Mouse (Mus musculus) neural tube, embryonic 15.5 days (tissue): ENCODE results near the gene Pcp2. TPM values are rescaled to one million over a fixed set of nuclear protein-coding genes. Genes with fewer than 3 reads are reported as not detected.

Experiments
- ATAC-seq: fragments of 200-750 bp; cut with Nextera tagmentation; 2 replicates; pipeline ENCODE4 v1.8.0; 2017; ENCODE audit warnings: mild to moderate bottlenecking, moderate TSS enrichment, moderate library complexity; ENCODE audit not compliant: low FRiP score
- H3K27ac ChIP-seq: fragments of 300-500 bp; sonication (generic); replicated peaks from 2 replicates; pipeline ENCODE4 v1.5.1; 2015; ENCODE audit warnings: mild to moderate bottlenecking, inconsistent platforms
- H3K27me3 ChIP-seq: fragments of 300-500 bp; sonication (generic); replicated peaks from 2 replicates; pipeline ENCODE4 v1.6.1; 2015; ENCODE audit warnings: inconsistent platforms
- H3K36me3 ChIP-seq: fragments of 300-500 bp; sonication (generic); 2 replicates; pipeline ENCODE4 v1.6.1; 2015; ENCODE audit warnings: inconsistent platforms
- H3K4me1 ChIP-seq: fragments of 300-500 bp; sonication (generic); 2 replicates; pipeline ENCODE4 v1.6.1; 2015; ENCODE audit warnings: inconsistent platforms
- H3K4me2 ChIP-seq: fragments of 300-500 bp; sonication (generic); 2 replicates; pipeline ENCODE4 v1.6.1; 2015; ENCODE audit warnings: inconsistent platforms, mild to moderate bottlenecking, moderate library complexity
- H3K4me3 ChIP-seq: fragments of 300-500 bp; sonication (generic); replicated peaks from 2 replicates; pipeline ENCODE4 v1.5.1; 2015; ENCODE audit warnings: mild to moderate bottlenecking, inconsistent platforms
- H3K9ac ChIP-seq: fragments of 300-500 bp; sonication (generic); replicated peaks from 2 replicates; pipeline ENCODE4 v1.6.1; 2015; ENCODE audit warnings: mild to moderate bottlenecking, inconsistent platforms
- H3K9me3 ChIP-seq: fragments of 300-500 bp; sonication (generic); replicated peaks from 2 replicates; pipeline ENCODE4 v1.6.1; 2016; ENCODE audit warnings: inconsistent platforms
- WGBS: fragments of 180-500 bp; shearing (Covaris S2); methylation state at CpG from one replicate; pipeline ENCODE4 v1.1.7; 2015; ENCODE audit warnings: mixed read lengths; 5-methylcytosine and 5-hydroxymethylcytosine counted together
- polyA plus RNA-seq: library from polyadenylated mRNA; unstranded; fragments of >200 nt; fragmentation: Nextera tagmentation; extraction: Ambion mirVana; gene quantifications from 2 replicates; pipeline ENCODE4 v1.2.1, GENCODE M21; 2015

Pcp2 gene
- polyA plus RNA-seq, 1 experiment from 2014 or later, result 0.82 TPM

DNA sequence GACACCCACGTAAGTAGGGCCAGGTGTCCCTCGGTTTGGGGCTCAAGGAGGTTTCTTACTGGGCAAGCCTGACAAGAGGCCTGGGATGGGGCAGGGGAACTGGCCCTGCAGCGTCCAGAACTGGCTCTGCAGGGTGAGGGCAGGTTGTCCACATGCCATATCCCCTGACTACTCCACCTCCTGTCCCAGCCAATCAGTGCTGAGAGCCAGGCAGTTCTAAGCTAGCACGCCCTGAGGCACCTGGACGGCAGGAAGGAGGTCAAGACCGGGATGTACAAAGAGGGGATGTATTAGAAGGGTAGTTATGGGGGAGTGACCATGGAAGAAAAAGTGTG lies 15.6 kb downstream of the Pcp2 start:
- Histone ChIP-seq H3K4me2 (no peak overlapping the region), H3K4me1 (no peaks in the 10 kb centered on the region; the same call in 1 of the 2 replicates), H3K4me3 (no peak overlapping the region), H3K9me3 (no peaks in the 10 kb centered on the region), H3K9ac (no peak overlapping the region), H3K27me3 (no peaks in the 10 kb centered on the region), H3K36me3 (peaks cover 93% of the 10 kb centered on the region), H3K27ac (no peak overlapping the region)
- ATAC-seq, result no peak
- WGBS, result 93% methylated on average over 6 of the region's 6 CpGs

DNA sequence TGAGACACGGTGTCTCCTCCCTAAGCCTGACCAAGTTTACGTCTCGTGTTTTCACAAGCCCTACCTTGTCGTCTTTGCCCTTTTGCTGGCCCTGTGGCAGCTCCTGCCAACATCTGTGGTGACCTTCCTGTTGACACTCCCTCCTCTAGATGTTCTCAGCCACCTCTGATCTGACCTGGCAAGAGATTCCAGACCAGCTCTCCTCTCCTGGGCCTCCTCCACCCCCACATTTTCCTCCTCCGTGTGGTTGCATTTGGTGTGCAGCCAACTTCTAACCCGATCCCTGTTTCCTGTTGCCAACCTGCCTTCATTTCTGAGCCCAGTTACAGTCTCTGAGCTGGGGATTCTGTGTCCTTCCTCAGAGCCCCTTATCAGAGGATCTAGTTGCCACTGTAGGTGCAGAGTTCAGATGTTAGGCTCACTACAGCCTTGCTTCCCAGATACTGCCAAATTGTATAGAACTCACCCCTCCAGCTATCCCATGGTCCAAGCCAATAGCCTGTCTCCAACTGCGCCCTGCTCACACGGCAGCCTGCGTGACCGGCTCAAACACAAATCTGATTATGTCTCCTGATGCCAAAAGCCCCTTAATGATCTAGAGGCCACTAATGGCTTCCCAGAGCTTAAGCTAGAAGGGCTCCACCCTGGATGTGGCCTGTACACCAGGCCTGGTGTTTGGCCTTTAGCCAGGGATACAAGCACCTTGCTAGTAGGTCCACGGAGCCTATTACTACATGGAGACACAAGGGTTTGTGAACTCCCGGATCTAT lies 16.1 kb downstream of the Pcp2 start:
- H3K36me3 ChIP-seq, result peaks cover 93% of the 10 kb centered on the region
- no peaks in the 10 kb centered on the region; the same call in 1 of the 2 replicates for H3K4me1 ChIP-seq
- no peaks in the 10 kb centered on the region for H3K27me3 ChIP-seq
- H3K4me3 ChIP-seq, result no peak overlapping the region
- no peak for ATAC-seq
- no peak overlapping the region for H3K4me2 ChIP-seq
- 88% methylated on average over 12 of the region's 12 CpGs for WGBS
- H3K9ac ChIP-seq, result no peak overlapping the region
- H3K27ac ChIP-seq, result no peak overlapping the region
- H3K9me3 ChIP-seq, result no peaks in the 10 kb centered on the region

DNA sequence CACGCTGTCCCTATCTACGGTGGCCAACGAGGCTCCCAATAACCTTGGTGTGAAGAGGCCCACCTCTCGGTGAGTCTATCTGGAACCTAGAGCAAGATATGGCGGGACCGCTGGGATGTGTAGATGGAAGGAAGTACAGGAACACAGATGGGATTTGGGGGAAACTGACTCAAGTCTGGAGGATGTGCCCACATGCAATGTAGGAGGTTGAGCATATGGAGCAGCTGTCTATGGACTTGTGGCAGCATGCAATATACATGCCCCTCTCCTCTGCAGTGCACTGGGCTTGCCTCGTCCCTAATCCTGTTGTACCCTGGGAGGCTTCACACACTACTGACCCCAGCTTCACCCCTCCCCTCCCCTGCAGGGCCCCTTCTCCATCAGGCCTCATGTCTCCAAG lies 17.5 kb downstream of the Pcp2 start:
- Histone ChIP-seq H3K27me3 (no peaks in the 10 kb centered on the region), H3K4me3 (no peak overlapping the region), H3K9me3 (no peaks in the 10 kb centered on the region), H3K4me2 (no peak overlapping the region), H3K9ac (no peak overlapping the region), H3K27ac (no peak overlapping the region), H3K36me3 (peaks cover 93% of the 10 kb centered on the region), H3K4me1 (no peaks in the 10 kb centered on the region; the same call in 1 of the 2 replicates)
- ATAC-seq, result no peak
- 93% methylated on average over 7 of the region's 7 CpGs for WGBS

DNA sequence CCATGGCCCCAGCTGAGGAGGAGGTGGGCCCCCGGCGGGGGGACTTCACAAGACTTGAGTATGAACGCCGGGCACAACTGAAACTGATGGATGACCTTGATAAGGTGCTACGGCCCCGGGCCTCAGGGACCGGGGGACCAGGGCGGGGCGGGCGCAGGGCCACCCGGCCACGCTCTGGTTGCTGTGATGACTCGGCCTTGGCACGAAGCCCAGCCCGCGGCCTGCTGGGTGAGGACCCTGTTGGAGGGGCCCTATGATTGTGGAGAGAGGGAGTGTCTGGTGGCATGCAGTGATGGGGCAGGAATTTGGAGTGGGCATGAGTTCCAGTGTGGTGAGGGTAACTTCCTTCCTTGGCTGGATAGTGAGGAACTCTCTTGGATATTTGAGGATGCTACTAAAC lies 18.8 kb downstream of the Pcp2 start:
- ATAC-seq, result no peak
- peaks cover 96% of the 10 kb centered on the region for H3K36me3 ChIP-seq
- no peak overlapping the region for H3K4me2 ChIP-seq
- H3K27me3 ChIP-seq, result no peaks in the 10 kb centered on the region
- H3K4me1 ChIP-seq, result no peaks in the 10 kb centered on the region; the same call in 1 of the 2 replicates
- H3K4me3 ChIP-seq, result no peak overlapping the region
- no peaks in the 10 kb centered on the region for H3K9me3 ChIP-seq
- no peak overlapping the region for H3K9ac ChIP-seq
- no peak overlapping the region for H3K27ac ChIP-seq
- WGBS, result 82% methylated on average over 16 of the region's 16 CpGs

DNA sequence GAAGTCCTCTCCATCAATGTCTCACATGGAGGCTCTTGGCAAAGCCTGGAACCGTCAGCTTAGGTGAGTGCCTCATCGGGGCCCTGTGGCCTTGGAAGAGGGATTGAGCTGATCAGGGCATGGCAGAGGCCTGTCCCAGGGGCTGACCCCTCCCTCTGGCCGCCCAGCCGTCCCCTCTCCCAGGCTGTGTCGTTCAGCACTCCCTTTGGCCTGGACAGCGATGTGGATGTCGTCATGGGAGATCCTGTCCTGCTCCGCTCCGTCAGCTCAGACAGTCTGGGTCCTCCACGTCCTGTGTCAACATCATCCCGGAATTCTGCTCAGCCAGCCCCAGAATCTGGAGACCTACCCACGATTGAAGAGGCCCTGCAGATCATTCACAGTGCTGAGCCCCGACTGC lies 21.9 kb downstream of the Pcp2 start:
- Histone ChIP-seq H3K9me3 (no peaks in the 10 kb centered on the region), H3K9ac (no peak overlapping the region), H3K27me3 (no peaks in the 10 kb centered on the region), H3K4me3 (no peak overlapping the region), H3K36me3 (peaks cover 94% of the 10 kb centered on the region), H3K27ac (no peak overlapping the region), H3K4me2 (no peak overlapping the region), H3K4me1 (no peaks in the 10 kb centered on the region; the same call in 1 of the 2 replicates)
- 85% methylated on average over 13 of the region's 13 CpGs for WGBS
- ATAC-seq, result no peak

DNA sequence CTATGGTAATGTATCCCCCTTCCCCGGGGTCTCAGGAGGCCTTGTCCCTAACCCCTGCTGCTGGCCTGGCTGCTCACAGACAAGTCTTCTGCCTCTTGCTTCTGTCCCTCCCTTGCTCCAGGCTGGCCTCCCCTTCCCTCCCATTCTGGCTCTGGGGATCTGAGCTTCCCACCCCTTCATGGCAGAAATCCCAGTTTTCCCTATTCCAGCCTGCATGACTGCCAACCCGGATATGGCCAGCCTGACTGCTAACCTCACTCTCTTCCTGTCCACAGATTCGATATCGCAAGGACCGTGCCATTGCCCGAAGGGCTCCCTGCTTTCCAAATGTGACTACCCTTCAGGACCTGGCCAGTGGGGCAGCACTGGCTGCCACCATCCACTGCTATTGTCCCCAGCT lies 24.9 kb downstream of the Pcp2 start:
- Histone ChIP-seq H3K27ac (no peak overlapping the region), H3K36me3 (peaks cover 73% of the 10 kb centered on the region), H3K4me1 (no peaks in the 10 kb centered on the region), H3K4me2 (no peak overlapping the region), H3K4me3 (no peak overlapping the region), H3K9me3 (no peaks in the 10 kb centered on the region), H3K27me3 (no peaks in the 10 kb centered on the region), H3K9ac (no peak overlapping the region)
- 97% methylated on average over 6 of the region's 6 CpGs for WGBS
- no peak for ATAC-seq

DNA sequence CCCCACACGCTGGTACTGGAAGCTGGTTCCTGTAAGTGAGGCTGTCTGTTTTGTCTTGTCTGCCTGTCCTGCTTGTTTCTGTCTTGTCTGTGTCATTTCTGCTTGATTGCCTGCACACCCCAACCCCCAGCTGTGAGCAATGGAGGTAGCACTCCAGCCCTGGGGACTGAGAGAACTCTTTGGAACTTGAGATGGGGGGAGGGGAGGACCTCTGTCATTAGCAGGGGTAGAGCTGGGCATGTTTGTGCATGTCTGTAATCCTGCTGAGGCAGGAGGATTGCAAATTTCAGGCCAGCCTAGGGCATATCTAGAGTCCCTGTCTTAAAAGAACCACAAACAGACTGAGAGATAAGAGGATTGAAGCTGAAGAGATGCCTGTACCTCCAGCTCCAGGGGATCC lies 26.1 kb downstream of the Pcp2 start:
- ATAC-seq, result no peak
- H3K27ac ChIP-seq, result no peak overlapping the region

DNA sequence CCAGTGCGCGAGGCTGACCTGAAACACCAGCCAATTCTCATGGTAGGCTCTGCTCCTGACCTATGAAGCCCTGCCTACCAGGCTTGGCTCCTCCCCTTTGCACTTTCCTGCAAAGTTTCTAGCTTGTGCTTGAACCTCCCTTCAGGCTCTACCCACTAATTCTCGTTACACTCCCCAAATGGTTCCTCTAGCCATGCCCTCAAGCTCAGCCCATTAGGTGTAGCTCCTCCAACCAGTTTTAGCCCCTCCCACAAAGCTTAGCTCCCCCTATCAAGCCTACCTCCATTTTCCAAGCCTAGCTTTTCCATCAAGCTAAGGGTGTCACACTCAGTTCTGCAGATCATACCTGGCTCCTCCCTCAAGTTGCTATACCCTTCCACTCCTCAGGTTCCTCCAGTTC lies 27.3 kb downstream of the Pcp2 start:
- ATAC-seq, result no peak
- H3K36me3 ChIP-seq, result peaks cover 51% of the 10 kb centered on the region
- 86% methylated on average over 3 of the region's 3 CpGs for WGBS

More for the DNA sequence above, 26.1 kb downstream of the Pcp2 start:
- Histone ChIP-seq H3K27me3 (no peaks in the 10 kb centered on the region), H3K9ac (no peak overlapping the region), H3K4me2 (no peak overlapping the region), H3K36me3 (peaks cover 63% of the 10 kb centered on the region), H3K4me3 (no peak overlapping the region), H3K4me1 (no peaks in the 10 kb centered on the region), H3K9me3 (no peaks in the 10 kb centered on the region)
- WGBS, result 50% methylated on average over 1 of the region's 1 CpGs

DNA sequence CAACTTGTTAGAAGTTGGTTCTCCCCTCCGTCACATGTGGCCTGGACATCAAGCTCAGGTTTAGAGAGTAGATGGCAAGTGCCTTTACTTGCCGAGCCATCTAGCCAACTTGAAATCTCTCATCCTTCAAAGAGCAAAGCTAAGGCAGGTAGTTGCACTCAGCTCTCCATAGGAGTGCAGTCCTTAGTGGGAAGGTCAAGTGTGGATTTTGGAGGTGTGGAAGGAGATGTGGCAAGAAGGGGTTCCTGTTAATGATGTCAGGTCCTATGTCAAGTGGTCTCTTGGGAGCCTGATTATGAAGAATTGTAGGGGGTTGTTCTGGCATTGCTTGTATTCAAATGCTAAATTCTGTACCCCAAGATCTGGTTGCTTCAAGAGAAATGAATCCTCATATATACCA lies 30.9 kb downstream of the Pcp2 start:
- Histone ChIP-seq H3K9me3 (no peaks in the 10 kb centered on the region), H3K27ac (no peak overlapping the region), H3K36me3 (peaks cover 18% of the 10 kb centered on the region), H3K27me3 (no peaks in the 10 kb centered on the region), H3K4me2 (no peak overlapping the region), H3K4me3 (no peak overlapping the region), H3K9ac (no peak overlapping the region), H3K4me1 (peaks cover 3% of the 10 kb centered on the region; the same call in 1 of the 2 replicates)
- ATAC-seq, result no peak
- 91% methylated on average over 2 of the region's 2 CpGs for WGBS

More for the DNA sequence above, 27.3 kb downstream of the Pcp2 start:
- Histone ChIP-seq H3K27me3 (no peaks in the 10 kb centered on the region), H3K4me3 (no peak overlapping the region), H3K9ac (no peak overlapping the region), H3K9me3 (no peaks in the 10 kb centered on the region), H3K27ac (no peak overlapping the region), H3K4me1 (peaks cover 3% of the 10 kb centered on the region; the same call in 1 of the 2 replicates), H3K4me2 (no peak overlapping the region)

DNA sequence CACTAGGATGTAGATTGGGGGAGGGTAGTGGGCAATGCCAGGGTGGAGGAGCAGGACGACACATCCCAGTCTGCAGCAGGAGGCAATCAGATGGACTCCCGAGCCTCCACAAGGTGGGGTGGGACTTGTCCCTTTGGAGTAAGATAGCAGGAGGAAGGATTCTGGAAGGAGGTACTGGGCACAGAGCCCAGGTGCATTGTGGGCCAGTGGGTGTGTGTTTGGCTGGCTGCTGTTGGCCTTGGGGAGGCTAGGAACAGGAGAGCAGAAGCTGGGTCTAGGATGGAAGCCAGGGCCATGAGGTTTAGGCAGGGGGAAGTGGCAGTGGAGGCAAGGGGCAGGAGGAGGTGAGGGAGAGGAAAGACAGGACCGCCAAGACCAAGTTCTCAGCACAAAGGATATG lies 31.9 kb downstream of the Pcp2 start:
- H3K27ac ChIP-seq, result no peak overlapping the region
- H3K9ac ChIP-seq, result no peak overlapping the region
- no peak for ATAC-seq
- H3K4me1 ChIP-seq, result peaks cover 3% of the 10 kb centered on the region; the same call in 1 of the 2 replicates
- peaks cover 8% of the 10 kb centered on the region for H3K36me3 ChIP-seq
- H3K4me2 ChIP-seq, result no peak overlapping the region
- no peaks in the 10 kb centered on the region for H3K9me3 ChIP-seq
- H3K27me3 ChIP-seq, result no peaks in the 10 kb centered on the region
- H3K4me3 ChIP-seq, result no peak overlapping the region
- 75% methylated on average over 3 of the region's 3 CpGs for WGBS

DNA sequence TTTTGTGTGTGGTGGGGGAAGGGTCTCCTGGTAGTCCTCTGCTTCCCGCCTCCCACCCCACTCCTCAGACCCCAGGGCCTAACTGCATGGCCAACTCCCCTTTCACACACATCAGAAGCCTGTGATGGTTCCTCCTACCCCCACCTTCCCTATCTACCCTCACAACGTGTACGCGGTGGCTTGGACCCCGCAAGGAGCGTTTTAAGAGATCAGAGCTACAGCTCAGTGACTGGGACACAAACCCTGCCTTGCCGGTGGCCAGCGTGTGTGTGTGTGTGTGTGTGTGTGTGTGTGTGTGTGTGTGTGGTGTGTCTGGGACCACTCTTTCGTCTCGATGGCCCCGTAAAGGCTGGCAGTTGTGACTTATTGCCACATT lies 37.1 kb downstream of the Pcp2 start:
- peak overlapping the region; percentile 81 for H3K9ac ChIP-seq
- ATAC-seq, result peak; percentile 71
- H3K4me1 ChIP-seq, result 0 out of 2 replicates have a peak, but pooled peaks cover 4% of the 10 kb centered on the region
- no peaks in the 10 kb centered on the region for H3K36me3 ChIP-seq
- H3K27me3 ChIP-seq, result no peaks in the 10 kb centered on the region
- 2% methylated on average over 10 of the region's 11 CpGs for WGBS
- H3K27ac ChIP-seq, result peak overlapping the region; percentile 89
- no peaks in the 10 kb centered on the region for H3K9me3 ChIP-seq
- H3K4me2 ChIP-seq, result peak overlapping the region; percentile 73
- peak overlapping the region; percentile 92 for H3K4me3 ChIP-seq

DNA sequence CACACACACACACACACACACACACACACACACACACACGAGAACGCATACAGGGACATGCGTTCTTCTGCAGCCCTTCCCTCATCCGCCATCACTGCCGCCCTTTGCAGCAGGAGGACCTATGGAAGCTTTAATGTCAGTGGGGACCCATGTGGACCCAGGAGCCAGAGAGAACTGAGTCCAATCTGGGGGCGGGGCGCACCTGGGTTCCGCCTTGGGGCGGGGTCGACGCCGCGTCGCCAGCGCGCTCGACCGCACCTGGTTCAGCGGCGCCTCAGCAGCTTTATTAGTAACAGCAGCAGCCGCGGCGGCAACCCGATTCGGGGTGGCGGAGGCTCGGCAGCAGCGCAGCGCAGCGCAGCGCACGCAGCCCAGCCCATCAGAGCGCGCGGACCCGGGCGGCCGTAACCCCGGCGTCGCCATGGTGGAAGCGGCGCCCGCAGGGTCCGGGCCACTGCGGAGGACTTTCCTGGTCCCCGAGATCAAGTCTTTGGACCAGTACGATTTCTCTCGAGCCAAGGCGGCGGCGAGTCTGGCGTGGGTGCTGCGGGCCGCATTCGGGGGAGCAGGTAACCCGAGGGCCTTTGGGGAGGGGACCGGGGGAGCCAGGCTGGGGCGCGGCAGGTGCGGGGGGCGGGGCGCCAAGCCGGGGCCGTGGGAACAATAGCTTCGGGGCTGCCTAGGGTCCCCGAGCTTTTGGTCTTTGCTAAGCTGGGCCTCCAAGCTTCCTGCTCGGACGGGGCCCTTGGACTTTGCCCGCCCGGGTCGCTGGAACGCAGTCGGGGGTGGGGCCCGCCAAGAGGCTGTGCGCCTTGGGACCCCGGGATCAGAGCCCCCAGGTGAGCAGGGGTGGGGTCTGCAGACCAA lies 37.7 kb downstream of the Pcp2 start:
- Histone ChIP-seq H3K4me3 (peak overlapping the region; percentile 92), H3K4me2 (peak overlapping the region; percentile 73), H3K9ac (peak overlapping the region; percentile 81), H3K27ac (peak overlapping the region; percentile 89), H3K9me3 (no peaks in the 10 kb centered on the region), H3K4me1 (0 out of 2 replicates have a peak, but pooled peaks cover 4% of the 10 kb centered on the region), H3K27me3 (no peaks in the 10 kb centered on the region), H3K36me3 (no peaks in the 10 kb centered on the region)
- ATAC-seq, result peak; percentile 85
- WGBS, result 0% methylated on average over 68 of the region's 77 CpGs
